Mouse (Mus musculus) natural killer cell, adult 2 months (primary cell): ENCODE data around the gene Sh3kbp1.

Experiments used
- DNase-seq, 2 experiments: peaks; one replicate each; pipeline ENCODE4 v3.0.0; 2022; ENCODE audit warnings: low spot score in 2 of 2

Gene Sh3kbp1

GRCm38 (mm10) chrX:159737344-159737743 is 110.3 kb downstream of the Sh3kbp1 start:
- no peak for DNase-seq

DNA sequence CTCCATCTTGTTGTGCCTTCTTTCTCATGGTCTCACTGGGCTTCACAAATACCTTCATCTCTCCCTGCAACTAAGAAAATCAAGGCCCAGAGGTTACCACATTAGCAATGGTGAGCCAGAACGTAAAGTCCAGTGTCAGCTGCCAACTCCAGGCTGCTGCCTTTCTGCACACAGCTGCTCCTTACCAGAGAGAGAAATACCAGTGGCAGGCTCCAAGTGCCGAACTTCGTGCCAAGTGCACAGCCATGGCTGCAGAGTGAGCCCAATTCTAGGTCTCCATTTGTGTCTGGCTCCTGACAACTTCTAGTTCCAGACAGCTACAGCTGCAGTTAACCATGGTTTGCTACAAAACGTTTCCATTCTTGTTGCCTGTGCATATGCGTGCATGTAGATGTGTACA is 117.0 kb downstream of the Sh3kbp1 start:
- DNase-seq = no peak

DNA sequence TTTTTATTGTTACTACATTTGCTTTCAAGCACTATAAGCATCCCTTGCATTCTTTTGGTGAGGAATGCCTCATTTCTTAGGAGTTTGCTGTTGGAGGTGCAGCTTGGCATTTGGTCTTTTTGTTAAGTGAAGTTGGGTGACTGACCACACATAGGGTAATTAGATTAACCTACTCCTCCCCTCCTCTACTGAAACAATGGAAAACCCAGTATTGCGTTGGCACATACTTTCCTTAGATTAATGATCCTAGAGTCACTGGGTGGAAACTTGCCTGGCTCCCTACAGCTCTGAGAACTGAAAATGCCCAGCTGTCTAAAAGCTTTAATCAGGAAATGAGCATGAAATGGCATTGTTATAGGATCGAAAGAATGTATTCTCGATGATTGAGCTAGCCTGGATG is 117.5 kb downstream of the Sh3kbp1 start:
- DNase-seq = no peak

GRCm38 (mm10) chrX:159751834-159752233 is 124.8 kb downstream of the Sh3kbp1 start:
- no peak for DNase-seq

GRCm38 (mm10) chrX:159756261-159756660 is 129.2 kb downstream of the Sh3kbp1 start:
- no peak for DNase-seq

GRCm38 (mm10) chrX:159756901-159757821 is 130.1 kb downstream of the Sh3kbp1 start:
- peak in 1 of 2 experiments; percentile 13 for DNase-seq

- peak; percentile 77 to 80 for DNase-seq
Observed at GRCm38 (mm10) chrX:159757854-159758540, 130.9 kb downstream of the Sh3kbp1 start.

- no peak for DNase-seq
Observed at GRCm38 (mm10) chrX:159763801-159764200, 136.7 kb downstream of the Sh3kbp1 start.

- no peak for DNase-seq
Observed at GRCm38 (mm10) chrX:159765850-159766249, 138.8 kb downstream of the Sh3kbp1 start.

GRCm38 (mm10) chrX:159769005-159769404 is 141.9 kb downstream of the Sh3kbp1 start:
- DNase-seq = no peak

- no peak for DNase-seq
Observed at GRCm38 (mm10) chrX:159769773-159770172, 142.7 kb downstream of the Sh3kbp1 start.

- DNase-seq = no peak
Observed at GRCm38 (mm10) chrX:159772137-159772536, 145.1 kb downstream of the Sh3kbp1 start.

DNA sequence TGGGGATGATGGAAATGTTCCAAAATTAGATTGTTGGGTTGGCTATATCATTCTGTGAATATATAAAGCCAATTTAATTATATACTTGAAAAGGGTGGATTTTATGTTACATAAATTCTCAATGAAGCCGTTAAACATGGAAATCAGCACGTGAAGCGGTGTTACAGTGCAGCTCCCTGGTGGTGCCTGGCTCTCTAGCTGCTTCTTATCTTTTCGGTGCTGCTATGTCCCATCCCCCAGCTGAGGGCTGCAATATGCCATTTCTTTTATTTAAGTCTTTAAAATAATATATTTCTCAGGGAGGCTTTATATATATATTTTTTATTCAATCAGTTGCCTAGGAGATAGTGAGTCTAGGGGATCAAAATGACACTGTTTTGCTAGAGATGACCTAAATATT is 148.0 kb downstream of the Sh3kbp1 start:
- no peak for DNase-seq

DNA sequence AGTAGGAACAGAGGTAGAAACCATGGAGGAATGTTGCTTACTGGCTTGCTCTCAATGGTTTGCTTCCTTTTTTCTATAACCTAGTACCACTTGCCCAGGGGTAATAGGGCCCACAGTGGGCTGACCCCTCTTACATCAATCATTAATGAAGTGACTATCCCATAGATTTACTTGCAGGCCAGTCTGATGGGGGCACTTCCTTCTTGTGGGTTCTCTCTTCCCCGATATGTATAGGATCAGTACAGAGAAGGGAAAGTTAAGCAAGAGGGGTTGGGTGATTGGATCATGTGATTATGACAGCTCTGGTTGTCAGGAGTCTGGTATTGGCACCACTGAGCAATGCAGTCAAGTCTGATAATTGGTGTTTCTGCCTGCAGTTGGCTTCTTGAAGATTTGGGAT is 151.7 kb downstream of the Sh3kbp1 start:
- DNase-seq = no peak

DNA sequence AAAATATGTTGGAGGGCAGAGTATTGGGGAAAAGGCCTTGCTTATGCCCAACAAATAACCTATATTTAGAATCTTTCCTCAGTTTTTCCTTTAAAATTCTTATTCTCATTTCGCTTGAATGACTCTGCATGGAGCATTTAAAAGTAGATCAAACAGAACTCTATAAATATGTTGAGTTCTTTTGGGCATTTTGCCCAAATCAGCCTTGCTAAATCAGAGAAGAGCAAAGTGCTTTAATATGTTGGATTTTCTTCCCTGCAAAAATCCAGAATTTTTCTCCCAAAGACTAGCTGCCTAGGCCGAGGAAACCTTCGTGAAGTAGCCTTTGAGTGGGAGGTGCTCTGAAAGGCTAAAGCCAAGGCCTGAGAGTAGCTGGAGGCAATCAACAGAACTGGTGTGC is 163.4 kb downstream of the Sh3kbp1 start:
- DNase-seq = no peak

- no peak for DNase-seq
Observed at GRCm38 (mm10) chrX:159795603-159796002, 168.5 kb downstream of the Sh3kbp1 start.

DNA sequence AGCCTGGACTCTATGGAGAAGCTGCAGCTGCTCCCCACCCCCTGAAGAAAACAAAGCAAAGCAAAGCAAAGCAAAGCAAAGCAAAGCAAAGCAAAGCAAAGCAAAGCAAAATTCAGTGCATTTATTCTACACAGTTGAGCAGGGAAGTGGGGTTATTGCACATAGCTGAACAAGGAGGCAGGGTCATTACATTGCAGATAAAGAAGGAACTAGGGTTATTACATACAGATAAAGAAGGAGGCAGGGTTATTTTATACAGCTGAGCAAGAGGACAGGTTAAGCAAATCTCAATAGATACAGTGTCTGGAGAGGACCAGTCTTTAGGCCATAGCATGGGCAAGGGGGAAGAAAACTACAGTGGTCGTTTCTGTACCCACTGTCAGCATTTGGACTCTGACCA is 177.3 kb downstream of the Sh3kbp1 start:
- DNase-seq = no peak

GRCm38 (mm10) chrX:159809510-159809909 is 182.4 kb downstream of the Sh3kbp1 start:
- peak in 1 of 2 experiments; percentile 2 for DNase-seq

DNA sequence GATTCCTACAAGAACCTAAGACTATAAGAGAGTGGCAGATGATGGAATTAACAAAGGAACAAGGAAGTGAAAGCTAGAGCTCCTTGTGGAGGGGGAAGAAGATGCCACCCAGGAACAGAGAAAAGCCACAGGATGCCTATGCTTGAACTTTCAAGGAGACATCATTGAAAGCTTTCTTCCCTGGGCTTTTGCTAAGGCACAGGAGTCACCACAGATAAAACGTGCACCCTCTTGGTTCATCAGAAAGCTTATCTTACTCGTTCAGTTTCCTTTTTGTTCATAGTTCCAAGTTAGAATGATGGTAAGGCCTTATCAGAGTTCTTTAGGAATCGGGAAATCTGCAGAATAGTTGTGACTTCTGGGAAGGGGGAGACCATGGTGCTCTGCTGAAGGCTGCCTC is 183.4 kb downstream of the Sh3kbp1 start:
- no peak for DNase-seq

DNA sequence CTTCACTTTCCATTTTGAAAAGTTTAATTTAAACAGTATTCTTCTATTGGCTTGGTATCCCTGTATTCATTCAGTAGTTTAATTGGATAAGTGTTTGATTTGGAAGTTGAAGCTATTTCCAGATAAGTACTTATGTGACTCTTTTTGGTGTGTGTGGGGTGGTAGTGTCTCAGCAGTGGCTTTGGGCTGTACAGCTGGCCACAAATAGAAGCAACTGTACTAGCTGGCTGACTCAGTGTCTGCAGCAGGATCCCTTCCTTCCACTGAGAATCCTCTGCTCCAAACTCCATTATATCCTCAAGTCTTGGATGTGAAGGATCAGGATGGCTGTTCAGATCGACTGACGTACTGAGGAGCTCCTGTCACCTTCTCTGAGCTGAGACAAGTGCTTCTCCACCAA is 190.4 kb downstream of the Sh3kbp1 start:
- DNase-seq = no peak

DNA sequence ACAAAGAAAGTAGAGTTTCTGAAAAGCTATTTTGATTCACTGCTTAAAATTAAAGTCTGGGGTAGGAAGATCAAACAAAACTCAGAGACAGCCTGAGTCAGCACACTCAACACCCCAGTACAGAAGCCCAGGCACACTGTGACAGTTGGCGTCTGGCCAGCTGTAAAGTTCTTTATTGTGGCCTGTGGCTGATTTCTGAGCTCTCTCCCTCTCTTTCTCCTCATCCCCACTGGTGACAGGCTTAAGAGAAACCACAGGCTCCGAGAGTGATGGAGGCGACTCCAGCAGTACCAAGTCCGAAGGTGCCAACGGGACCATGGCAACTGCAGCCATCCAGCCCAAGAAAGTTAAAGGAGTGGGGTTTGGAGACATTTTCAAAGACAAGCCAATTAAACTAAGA is 201.1 kb downstream of the Sh3kbp1 start:
- DNase-seq = peak; percentile 44 to 45

GRCm38 (mm10) chrX:159829192-159829852 is 202.2 kb downstream of the Sh3kbp1 start:
- DNase-seq = peak in 1 of 2 experiments; percentile 0
